Mouse (Mus musculus) kidney, postnatal 14 days (tissue): Measurements from ENCODE around the gene Plcg2.

Source experiments
- DNase-seq: peaks from one replicate; pipeline ENCODE4 v3.0.0; 2022; ENCODE audit warnings: mixed read lengths

The Plcg2 gene

DNA sequence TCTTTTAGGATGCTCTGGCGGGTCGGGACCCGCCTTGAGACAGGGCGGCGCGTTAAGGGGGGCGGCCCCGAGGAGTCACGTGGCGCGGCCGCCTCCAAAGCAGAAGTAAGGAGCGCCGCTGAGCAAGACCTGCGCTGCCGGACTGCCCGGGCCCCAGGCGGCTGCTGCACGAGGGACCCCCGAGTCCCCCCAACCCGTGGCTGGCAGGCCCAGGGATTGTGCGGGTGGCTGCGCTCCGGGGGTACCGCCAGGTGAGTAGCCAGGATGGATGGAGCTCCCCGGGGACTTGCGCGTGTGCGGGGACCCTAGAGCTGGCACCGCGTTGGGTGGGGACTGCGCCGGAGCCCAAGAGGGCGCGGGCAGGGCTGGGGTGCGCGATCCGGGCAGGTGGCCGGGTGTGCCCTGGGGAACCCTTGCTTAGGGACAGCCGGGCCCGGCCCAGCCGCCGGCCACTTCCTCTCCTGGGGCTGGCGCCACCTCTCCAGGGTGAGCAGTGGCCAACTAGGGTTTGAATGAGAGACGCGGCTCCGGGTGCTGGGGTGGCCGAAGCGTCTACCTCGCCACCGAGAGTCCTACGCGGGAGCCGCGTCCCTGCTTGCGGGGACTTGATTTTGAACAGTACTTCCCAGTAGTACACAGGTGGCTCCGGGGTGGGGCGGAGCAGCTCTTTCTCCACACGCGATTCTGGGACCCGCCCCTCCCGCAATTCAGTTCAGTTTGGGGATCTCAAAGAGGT is at the start of gene Plcg2:
TSS of gene Plcg2 (plus strand) at position 113 of the 736 bp plus-strand sequence.
- DNase-seq, result peak; percentile 50

DNA sequence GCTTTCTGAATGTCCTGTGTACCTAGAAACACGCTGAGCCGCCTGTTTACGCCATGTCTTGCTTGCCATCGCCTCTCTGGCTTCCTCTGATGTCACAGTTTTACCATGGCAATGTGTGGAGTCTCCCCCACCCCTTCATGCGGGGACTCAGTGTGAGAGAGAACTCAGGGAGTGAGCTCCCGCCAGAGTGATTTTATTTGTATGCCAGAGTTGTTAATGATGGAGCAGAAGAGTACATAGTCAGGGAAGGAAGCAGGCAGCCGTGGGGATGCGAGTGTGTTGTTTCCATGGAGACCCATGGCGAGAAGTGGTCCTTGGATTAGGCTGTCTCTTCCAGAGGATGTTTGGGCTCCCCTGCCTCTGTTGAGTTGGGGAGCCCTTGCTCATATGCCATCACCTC is 47.0 kb upstream of the Plcg2 start:
- DNase-seq, result no peak

DNA sequence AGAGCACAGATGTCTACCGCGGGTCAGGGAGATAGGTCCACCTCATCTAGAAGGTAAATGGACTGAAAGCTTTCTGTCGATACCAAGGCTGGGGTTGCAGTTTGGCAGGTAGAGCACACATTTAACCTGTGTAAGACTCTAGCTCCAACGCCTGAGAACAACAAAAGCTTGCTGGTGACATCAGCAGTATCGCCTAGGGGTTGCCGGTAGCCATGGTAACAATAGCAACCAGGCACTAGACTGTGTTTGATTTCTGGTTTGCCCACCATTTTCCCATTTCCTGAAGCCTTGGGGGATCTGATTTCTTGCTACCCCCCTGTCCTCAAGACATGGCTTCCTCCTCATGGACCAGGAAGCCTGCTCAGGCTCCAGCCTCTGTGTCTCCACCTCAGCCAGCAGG is 44.1 kb upstream of the Plcg2 start:
- no peak for DNase-seq

DNA sequence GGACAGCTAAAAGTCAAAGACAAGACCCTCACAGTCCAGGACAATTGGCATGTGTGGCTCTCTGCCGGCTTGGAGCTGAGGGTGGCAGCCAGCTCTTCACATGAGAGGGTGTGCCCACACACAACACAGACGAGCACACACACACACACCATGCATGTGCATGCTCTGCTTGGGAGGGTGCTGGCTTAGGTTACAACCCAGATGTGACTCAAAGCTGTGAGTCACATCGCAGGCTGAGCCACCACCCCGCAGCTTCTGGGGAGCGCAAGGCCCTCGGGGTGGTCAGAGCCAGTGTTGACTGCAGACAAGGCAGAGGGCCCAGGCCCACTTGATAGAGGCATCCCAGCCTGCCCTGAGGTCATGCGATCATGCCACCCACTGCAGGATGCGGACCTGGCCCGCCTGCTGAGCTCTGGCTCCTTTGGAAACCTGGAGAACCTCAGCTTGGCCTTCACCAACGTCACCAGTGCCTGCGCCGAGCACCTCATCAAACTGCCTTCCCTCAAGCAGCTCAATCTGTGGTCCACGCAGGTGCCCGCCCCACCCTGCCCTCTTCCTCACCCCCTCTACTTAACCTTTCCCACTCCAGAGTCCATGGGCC is 43.5 kb upstream of the Plcg2 start:
- DNase-seq, result no peak

DNA sequence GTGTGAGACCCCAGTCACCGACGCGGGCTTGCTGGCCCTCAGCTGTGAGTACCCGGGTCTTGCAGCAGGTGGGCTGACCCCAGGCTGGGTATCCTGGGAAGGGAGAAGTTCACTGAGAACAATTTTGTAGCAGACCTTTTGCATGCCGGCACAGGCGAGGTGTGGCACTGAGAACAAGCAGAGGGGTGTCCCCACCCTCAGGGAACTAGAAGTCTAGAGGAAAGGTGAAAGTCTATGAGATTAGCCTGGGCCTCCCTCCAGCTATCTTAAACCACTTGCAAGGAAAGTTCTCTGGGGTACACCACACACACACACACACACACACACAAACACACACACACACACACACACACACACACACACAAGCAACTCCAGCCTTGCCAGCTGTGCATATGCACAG is 42.4 kb upstream of the Plcg2 start:
- DNase-seq, result no peak

DNA sequence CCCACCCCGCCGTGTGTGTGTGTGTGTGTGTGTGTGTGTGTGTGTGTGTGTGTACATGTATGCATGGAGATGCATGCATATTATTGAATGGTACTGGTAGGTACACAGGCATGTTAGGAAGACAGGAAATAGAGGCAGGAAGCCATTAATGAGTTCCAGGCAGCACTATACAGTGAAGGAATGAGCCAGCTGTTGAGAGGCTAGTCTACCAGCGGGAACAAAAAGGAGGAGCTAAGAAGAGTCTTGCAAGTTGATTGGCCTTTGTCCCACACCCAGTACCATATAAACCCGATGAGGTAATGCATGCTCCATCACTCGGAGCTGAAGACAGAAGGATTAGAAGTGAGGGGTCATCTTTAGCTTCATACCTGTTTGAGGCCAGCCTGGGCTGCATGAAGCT is 39.7 kb upstream of the Plcg2 start:
- DNase-seq, result no peak

DNA sequence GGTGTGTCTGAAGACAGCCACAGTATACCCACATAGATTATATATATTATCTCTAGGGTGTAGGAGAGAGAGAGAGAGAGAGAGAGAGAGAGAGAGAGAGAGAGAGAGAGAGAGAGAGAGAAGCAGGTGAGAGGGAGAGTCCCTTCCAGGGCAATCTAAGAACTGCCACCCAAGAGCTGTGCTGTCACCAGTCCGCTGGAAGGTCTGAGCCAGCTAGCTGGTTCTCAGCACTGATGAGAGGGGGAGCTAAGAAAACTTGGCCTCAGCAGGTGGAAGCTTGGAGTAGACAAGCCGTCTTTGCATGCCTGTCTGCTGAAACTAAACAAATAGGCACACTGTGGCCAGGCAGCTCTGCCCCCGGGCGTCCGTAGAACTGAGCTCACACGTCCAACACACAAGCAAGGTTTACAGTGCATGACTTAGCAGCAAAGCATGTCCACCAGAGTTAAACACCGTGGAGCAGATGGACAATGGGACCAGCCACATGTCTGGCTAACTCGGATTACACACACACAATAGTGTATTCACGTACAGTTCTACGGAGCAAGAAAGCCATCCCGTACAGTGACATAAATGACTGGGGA is 35.3 kb upstream of the Plcg2 start:
- peak; percentile 18 for DNase-seq

DNA sequence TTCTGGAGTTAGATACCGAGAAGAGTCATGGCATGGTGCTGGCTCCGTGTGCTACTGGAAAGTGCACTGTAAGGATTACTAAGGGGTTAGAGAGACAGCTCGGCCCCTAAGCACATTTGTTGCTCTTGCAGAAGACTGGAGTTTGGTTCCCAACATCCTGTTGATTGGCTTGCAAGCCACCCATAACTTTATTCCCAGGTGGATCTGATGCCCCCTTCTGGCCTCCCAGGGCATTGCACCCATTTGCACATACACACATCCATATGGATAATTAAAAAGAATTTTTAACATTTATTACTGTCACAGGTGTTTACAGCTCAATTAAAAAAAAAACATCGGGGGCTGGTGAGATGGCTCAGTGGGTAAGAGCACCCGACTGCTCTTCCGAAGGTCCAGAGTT is 33.6 kb upstream of the Plcg2 start:
- no peak for DNase-seq

DNA sequence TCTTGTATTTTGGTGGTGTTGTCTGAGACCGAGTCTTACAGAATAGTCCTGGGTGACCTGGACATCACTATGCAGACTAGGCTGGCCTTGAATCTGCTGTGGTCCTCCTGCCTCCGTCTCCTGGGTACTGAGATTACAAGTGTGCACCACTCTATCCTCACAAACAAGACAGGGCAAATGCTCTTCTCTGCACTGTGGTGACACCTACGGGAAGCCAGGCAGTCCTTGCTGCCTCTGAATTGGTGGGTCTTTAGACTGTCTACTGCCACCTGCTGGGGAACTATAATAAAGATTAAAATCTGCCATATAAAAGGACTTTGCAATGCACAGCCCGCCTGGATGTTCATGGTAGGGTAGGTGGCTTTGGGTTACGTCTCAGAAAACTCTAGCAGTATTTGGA is 32.8 kb upstream of the Plcg2 start:
- peak; percentile 75 for DNase-seq

DNA sequence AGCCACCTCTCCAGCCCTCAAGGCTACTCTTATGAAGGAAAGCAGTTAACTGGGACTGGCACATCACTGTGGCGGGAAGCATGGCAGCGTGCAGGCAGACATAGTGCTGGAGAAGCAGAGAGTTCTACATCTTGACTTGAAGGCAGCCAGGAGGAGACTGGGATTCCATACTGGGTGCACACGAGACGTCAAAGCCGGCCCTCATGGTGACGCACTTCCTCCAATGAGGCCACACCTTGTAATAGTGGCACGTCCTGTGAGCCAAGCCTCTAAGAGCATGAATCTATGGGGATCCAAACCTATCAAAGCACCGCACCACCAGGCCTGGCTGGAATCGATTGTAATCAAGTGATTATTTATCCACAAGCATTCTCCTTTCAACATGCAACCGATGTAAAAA is 30.6 kb upstream of the Plcg2 start:
- DNase-seq, result no peak

DNA sequence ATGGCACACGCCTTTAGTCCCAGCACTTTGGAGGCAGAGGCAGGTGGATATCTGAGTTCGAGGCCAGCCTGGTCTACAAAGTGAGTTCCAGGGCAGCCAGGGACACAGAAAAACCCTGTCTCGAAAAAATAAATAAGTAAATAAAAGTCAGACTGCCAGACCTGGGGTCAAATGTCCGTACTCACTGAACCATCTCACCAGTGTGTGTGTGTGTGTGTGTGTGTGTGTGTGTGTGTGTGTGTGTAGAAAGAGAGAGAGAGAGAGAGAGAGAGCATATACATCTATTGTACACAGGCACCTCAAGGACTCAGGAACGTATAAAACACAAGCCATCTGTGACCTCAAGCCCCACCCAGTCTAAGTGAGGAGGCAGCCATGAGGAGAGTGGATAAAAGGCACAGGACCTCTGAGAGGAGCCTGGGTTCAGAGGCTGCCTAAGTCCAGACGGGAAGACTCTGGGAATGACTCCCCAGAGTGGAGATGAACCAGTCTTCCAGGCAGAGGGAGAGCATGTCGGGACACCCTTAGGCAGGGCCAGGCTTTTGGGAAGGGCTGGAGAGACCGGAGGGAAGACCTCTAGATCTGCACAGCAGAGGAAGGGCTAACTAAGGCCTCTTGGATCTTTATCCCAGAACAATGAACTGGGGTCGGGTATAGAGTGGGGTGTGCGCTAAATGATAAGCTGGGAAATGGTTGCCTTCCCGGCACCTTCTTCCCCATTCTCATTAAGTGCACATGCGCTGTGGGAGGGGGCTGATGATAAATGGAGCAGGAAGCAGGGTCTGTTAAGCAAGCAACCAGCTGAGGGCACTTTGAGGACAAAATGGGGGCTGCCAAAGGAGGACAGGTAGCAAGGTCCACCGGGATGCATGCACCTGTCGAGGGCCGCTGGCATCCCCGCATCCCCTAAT is 28.4 kb upstream of the Plcg2 start:
- peak; percentile 57 for DNase-seq

DNA sequence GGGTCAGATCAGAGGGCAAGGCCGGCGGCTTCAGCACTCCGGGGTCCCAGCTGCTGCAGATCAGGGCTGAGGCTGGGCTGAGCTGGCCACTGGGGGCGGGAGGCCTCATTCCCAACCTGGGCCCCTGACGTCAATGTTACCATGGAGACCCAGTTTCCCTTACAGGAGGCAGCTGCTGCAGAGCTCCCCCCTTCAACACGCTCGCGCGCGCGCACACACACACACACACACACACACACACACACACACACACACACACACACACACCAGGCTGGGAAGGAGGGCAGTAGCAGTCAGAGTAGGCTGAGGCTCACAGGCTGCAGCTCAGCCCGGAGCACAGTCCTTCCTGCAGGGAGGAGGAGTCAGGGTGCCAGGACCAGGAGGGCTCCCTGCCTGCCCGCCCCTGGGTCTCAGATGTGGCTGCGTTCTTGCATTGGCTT is 27.7 kb upstream of the Plcg2 start:
- DNase-seq, result peak; percentile 93

DNA sequence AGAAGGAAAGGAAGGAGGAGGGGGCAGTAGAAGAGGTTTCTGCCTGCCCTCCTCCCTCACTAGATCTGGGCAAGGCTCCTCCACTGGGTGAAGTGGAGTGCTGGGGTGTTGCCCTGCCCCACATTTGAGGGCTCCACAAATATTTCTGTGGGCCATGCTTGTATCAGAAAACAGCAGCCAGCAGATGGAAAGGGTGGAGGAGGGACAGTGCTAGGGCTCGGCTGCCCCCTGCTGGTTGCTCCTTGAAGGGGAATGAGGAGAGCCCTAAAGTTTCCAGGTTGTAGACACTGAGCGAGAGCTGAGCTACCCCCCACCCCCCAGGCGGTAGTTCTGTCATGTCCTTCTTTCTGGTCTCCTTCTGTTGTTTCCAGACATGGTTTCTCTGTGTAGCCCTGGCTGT is 26.9 kb upstream of the Plcg2 start:
- peak; percentile 76 for DNase-seq

DNA sequence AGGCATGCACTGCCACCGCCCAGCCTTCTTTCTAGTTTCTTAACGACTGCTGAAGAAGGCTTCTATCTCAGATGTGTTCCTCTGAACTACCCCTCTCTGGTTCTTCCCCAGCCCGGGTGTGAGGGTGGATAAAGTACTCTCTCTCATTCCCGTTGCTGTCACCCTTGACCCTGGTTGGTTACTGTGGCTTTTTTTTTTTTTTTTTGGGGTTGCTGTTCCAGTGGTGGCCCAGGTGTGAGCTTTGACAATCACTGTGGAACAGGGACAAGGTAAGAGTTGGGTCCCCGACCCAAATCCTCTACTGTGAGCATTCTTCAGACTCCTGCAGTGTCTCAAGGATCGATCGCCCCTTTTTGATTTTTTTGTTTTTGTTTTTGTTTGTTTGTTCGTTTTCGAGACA is 26.4 kb upstream of the Plcg2 start:
- no peak for DNase-seq

DNA sequence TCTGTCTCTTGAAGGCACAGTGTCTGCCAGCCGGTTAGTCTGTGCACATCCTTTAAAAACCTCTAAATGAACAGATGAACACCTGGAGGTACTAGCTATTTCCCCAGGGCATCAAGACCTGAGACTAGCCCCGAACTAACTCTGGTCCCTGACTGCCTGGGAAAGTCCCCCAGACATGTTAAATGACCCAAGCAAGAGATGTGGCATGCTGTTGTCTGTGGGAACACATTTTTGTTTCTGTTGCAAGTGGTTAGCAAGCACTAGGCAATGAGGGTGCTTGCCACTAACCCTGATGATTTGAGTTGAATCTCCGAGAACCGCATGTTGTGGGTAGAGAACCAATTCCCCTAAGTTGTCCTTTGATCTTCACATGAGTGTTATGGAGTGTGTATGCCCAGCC is 25.8 kb upstream of the Plcg2 start:
- no peak for DNase-seq

DNA sequence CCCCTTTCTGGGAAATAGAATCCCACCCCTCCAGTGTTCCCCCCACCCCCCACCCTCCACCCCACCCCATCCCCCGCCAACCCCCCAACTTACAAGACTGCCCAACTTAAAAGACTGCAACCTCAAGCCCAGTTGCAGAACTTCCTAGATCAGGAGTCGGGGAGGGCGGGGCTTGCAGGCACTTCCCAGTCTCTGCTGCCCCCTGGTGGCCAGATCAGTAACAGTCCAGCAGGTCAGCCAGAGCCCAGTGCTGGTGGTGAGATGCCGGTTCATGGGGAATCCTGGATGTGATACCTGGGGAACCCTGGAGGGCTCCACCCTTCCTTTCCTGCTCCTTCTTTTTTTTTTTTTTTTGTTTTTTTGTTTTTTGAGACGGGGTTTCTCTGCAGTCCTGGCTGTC is 23.1 kb upstream of the Plcg2 start:
- DNase-seq, result peak; percentile 94

DNA sequence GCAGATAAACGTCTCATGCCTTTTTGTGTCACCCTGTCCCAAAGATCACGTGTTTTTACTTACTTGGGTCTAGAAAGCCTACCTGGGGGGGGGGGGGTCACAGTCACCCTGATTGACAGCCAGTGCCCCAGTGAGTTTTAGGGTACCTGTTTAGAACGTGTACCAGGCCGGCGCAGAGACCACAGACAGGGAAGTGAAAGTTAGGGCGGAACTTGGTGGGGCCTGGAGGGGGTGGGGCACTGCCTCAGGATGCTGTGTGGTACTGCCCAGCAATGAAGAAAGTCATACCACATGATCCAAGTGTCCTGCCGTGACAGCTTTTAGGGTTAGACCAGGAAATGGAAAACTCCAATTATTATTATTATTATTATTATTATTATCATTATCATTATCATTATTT is 22.3 kb upstream of the Plcg2 start:
- DNase-seq, result no peak

DNA sequence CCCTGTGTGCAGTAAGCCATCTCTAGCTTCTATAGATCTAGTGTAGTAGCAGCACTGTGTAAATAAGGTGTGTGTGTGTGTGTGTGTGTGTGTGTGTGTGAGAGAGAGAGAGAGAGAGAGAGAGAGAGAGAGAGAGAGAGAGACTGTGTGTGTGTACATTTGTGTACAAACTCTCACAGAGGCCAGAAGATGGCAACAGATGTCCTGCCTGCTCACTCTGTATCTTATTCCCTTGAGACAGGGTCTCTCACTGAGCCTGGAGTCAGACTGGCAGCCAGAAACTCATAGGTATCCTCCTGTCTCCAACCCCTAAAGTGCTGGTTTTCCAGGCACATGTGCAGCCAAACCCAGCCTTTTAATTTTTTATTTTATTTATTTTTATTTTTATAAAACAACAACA is 20.0 kb upstream of the Plcg2 start:
- no peak for DNase-seq

DNA sequence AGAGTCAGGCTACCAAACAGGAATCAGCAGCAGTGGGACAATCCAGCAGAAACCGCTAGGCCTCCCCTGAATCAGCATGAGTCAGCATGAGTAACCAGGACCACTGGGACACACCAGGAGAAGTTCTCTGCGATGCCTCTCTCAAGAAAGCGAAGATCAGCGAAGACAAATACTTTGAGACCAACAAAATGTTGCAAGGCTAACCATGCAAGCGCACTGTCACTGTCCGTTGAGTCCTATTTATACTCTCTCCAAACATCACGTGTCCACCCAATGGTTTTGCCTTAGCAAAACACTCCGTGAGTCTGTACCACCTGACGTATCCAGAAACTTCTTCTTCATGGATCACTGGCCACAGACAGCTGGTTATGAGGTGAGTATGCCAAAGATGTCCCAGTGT is 18.1 kb upstream of the Plcg2 start:
- DNase-seq, result no peak

DNA sequence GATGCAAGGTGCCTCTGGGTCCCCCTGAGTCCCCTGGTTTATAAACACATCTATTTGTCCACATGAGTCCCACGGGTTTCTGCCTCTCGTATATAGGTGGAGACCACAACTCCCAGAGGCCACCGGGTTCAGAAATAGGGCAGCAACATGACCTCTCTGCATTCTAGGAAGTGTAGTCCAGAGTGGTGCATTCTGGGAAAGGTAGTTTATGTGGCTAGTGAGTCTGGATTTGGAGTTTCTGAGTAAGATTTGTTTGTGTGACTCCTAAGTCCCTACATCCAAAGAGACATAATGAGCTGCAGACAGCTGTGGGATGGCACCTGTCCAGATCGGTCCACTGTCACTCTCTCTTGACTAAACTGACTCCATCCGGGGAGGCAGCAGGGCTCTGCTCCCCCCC is 17.6 kb upstream of the Plcg2 start:
- DNase-seq, result no peak

DNA sequence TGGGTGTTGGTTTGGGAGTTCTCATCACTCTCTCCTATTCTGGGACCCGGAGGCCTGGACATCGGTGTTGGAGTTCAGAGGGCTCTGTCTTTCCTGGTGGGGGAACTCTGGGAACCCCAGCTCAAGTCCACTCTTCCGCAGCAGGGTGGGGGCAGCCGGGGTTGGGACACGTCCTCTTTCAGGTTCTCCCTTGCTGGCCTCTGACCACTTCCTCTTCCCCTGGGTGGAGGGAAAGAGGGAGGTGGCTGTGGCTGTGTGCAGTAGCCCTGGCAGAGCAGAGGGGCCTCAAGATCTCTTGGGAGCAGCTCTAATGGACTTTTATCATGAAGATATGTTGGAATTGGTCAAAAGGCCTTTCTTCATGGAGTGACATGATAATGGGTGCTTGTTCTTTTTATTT is 16.3 kb upstream of the Plcg2 start:
- DNase-seq, result no peak

DNA sequence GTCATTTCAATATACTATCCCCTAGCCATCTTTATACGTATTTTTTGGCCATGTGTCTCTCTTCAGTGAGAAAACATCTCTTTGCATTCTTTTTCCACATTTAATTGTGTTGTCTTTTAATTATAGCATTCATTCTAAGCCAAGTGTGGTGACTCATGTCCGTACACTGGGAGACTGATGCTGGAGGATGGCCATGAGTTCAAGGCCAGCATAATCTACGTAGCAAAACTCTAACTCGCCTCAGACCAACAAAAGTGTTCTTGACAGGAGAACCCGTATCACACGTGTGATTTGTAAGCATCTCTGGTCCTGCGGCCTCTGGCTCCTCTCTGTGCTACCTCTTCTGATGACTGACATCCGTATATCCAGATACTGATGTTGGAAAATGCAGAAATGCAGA is 13.4 kb upstream of the Plcg2 start:
- DNase-seq, result no peak

DNA sequence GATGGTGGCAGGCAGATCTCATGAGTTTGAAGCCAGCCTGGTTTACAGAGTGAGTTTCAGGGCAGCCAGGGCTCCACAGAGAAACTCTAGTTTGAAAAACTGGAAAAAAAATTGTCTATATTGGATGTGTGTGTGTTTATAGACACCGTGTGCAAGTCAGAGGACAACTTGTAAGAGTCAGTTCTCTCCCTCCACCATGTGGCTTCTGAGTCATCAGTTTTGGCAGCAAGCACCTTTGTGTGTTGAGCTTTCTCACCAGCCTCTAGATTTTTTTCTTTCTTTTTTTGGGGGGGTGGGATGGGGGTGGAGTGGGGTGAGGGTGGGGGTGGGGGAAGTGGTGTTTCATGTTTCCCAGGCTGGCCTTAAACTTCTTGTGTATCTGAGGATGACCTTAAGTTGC is 12.8 kb upstream of the Plcg2 start:
- no peak for DNase-seq
